Mouse (Mus musculus): ENCODE data around the gene Tmem198.

Gene Tmem198

GRCm38 (mm10) chr1:75519576-75519975 is 40.2 kb downstream of the Tmem198 start:
- DNase-seq = no peak

- DNase-seq = peak; percentile 91
These were observed 42.1 kb downstream of the Tmem198 start, which contains the start of gene Stk11ip for GRCm38 (mm10) chr1:75521321-75522031. Gene Stk11ip, plus strand, starts transcription at chr1:75521529.

GRCm38 (mm10) chr1:75524679-75525078 is 45.3 kb downstream of the Tmem198 start:
- DNase-seq = no peak

GRCm38 (mm10) chr1:75530546-75530945 is 51.2 kb downstream of the Tmem198 start:
- no peak for DNase-seq

- no peak for DNase-seq
These were observed 53.2 kb downstream of the Tmem198 start for GRCm38 (mm10) chr1:75532280-75533172.

GRCm38 (mm10) chr1:75533325-75534252 is 54.3 kb downstream of the Tmem198 start:
- DNase-seq = no peak
